Mouse (Mus musculus): Measurements from ENCODE around the gene Zfp651.

- TF ChIP-seq TAL1 (IDR thresholded peaks at IDR 0.05; ENCODE audit: low read length) (no peak), GATA1 (IDR thresholded peaks at IDR 0.05; ENCODE audit: low read length) (no peak)
Observed at GRCm38 (mm10) chr9:121807947-121808346, 48.8 kb downstream of the Zfp651 start.

Measured in erythroblast, embryonic 14.5 days (primary cell).